Mouse (Mus musculus) lung, embryonic 14.5 days (tissue): Measurements from ENCODE around the gene Dock8. TPM values are rescaled to one million over a fixed set of nuclear protein-coding genes. Genes with fewer than 3 reads are reported as not detected.

ENCODE experiments used
- ATAC-seq: fragments of 200-750 bp; cut with Nextera tagmentation; 2 replicates; pipeline ENCODE4 v1.8.0; 2017; ENCODE audit warnings: mild to moderate bottlenecking, moderate TSS enrichment, moderate library complexity; ENCODE audit not compliant: insufficient read depth
- DNase-seq: peaks from one replicate; pipeline ENCODE4 v3.0.0-alpha.2; 2015
- H3K27ac ChIP-seq: fragments of 300-500 bp; sonication (generic); 2 replicates; pipeline ENCODE4 v1.5.1; 2014; ENCODE audit warnings: low read depth, mild to moderate bottlenecking, moderate library complexity
- H3K27me3 ChIP-seq: fragments of 300-500 bp; sonication (generic); 2 replicates; pipeline ENCODE4 v1.6.1; 2014; ENCODE audit warnings: low read length, control low read depth; ENCODE audit not compliant: insufficient read depth
- H3K36me3 ChIP-seq: fragments of 300-500 bp; sonication (generic); 2 replicates; pipeline ENCODE4 v1.6.1; 2014; ENCODE audit warnings: control low read depth; ENCODE audit not compliant: insufficient read depth
- H3K4me1 ChIP-seq: fragments of 300-500 bp; sonication (generic); 2 replicates; pipeline ENCODE4 v1.6.1; 2014; ENCODE audit warnings: antibody characterized with exemption, control low read depth; ENCODE audit not compliant: insufficient read depth
- H3K4me2 ChIP-seq: fragments of 300-500 bp; sonication (generic); 2 replicates; pipeline ENCODE4 v1.6.1; 2014; ENCODE audit warnings: mild to moderate bottlenecking
- H3K4me3 ChIP-seq: fragments of 300-500 bp; sonication (generic); 2 replicates; pipeline ENCODE4 v1.5.1; 2014; ENCODE audit warnings: low read depth, low read length
- H3K9ac ChIP-seq: fragments of 300-500 bp; sonication (generic); 2 replicates; pipeline ENCODE4 v1.6.1; 2014
- H3K9me3 ChIP-seq: fragments of 300-500 bp; sonication (generic); 2 replicates; pipeline ENCODE4 v1.6.1; 2016; ENCODE audit warnings: low read depth, low read length, control low read depth
- CTCF ChIP-seq: IDR thresholded peaks from 2 replicates; pipeline ENCODE4 v1.5.1; 2016; ENCODE audit warnings: antibody characterized with exemption, low read depth
- WGBS: fragments of 180-500 bp; shearing (Covaris S2); extraction: QIAGEN DNeasy Blood & Tissue Kit; methylation state at CpG from one replicate; pipeline ENCODE4 v1.1.7; 2014; 5-methylcytosine and 5-hydroxymethylcytosine counted together
- polyA plus RNA-seq: library from polyadenylated mRNA; unstranded; fragments of >200 nt; fragmentation: Nextera tagmentation; extraction: Ambion mirVana; gene quantifications from 2 replicates; pipeline ENCODE4 v1.2.1, GENCODE M21; 2014

The Dock8 gene
- polyA plus RNA-seq, 1 experiment from 2014 or later: 4.4 TPM

DNA sequence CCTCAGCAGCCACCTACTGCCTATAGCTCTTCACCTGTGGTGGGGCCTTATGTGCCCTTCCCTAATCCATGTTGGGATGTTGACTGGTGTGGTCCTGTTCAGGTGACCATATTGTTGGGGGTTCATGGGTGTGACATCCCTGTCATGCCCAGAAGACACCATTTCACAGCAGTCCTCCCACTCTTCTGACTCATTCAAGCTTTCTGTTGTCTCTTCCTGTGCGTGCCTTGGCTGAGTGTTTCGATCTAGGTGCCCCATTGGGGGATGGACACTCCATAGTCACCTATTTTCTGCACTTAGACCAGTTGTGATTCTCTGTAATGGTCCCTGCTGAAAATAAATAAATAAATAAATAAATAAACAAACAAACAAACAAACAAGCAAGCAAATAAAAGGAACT is 14.3 kb upstream of the Dock8 start:
- Histone ChIP-seq H3K27ac (no peak overlapping the region), H3K4me2 (no peak overlapping the region)
- WGBS: 98% methylated on average over 2 of the region's 2 CpGs

DNA sequence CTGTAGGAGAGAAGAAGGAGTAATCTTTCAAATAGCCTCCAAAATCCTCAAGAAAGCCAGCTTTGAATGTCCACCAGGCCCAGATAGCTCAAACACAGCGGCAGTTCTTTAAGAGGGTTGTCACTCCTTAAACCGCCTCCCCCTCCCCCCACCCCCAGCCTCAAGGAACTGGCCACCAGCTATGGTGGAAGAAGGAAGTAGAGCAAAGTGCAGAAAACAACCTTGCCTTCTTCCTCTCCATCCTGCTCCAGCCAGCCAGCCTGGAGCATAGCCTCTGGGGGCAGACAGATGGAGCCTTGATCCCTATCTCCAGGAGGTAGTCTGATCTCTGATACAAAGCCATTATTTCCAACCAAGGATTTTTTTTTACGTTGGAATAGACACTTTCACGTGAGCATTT is 12.0 kb upstream of the Dock8 start:
- DNase-seq (no peak), ATAC-seq (no peak)
- Histone ChIP-seq H3K9me3 (no peaks in the 10 kb centered on the region), H3K36me3 (no peaks in the 10 kb centered on the region), H3K27ac (no peak overlapping the region), H3K9ac (no peak overlapping the region), H3K4me1 (no peaks in the 10 kb centered on the region), H3K4me2 (no peak overlapping the region), H3K4me3 (no peak overlapping the region), H3K27me3 (no peaks in the 10 kb centered on the region)
- TF ChIP-seq CTCF: no peak
- 61% methylated on average over 4 of the region's 4 CpGs for WGBS

More for the DNA sequence above, 14.3 kb upstream of the Dock8 start:
- ATAC-seq (no peak), DNase-seq (no peak)
- Histone ChIP-seq H3K27me3 (no peaks in the 10 kb centered on the region), H3K36me3 (no peaks in the 10 kb centered on the region), H3K9ac (no peak overlapping the region), H3K4me1 (no peaks in the 10 kb centered on the region), H3K4me3 (no peak overlapping the region), H3K9me3 (no peaks in the 10 kb centered on the region)
- no peak for TF ChIP-seq CTCF

DNA sequence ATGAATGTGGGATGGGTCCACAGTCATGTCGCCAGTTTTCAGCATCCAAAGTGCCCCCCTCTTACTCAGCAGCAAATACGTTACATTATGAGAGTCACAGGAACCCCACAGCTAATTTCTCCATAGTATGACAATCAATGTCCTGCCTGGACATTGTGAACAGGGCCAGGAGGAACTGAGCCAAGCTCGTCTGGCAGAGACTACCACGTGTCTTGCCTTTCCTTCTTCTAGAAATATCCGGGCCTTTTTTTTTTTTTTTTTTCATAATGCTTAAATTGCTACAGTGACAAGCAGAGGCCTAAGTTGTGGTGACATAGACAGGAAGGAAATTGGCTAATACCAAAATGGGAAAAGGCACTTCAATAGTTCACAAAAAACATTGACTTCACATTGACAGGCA is 10.5 kb upstream of the Dock8 start:
- no peak overlapping the region for H3K27ac ChIP-seq
- 57% methylated on average over 5 of the region's 5 CpGs for WGBS
- H3K9ac ChIP-seq: no peak overlapping the region
- no peak overlapping the region for H3K4me2 ChIP-seq
- H3K9me3 ChIP-seq: no peaks in the 10 kb centered on the region
- H3K27me3 ChIP-seq: no peaks in the 10 kb centered on the region
- H3K4me1 ChIP-seq: no peaks in the 10 kb centered on the region
- peak; percentile 39 for DNase-seq
- no peak overlapping the region for H3K4me3 ChIP-seq
- no peak for ATAC-seq
- TF ChIP-seq CTCF: no peak
- no peaks in the 10 kb centered on the region for H3K36me3 ChIP-seq

DNA sequence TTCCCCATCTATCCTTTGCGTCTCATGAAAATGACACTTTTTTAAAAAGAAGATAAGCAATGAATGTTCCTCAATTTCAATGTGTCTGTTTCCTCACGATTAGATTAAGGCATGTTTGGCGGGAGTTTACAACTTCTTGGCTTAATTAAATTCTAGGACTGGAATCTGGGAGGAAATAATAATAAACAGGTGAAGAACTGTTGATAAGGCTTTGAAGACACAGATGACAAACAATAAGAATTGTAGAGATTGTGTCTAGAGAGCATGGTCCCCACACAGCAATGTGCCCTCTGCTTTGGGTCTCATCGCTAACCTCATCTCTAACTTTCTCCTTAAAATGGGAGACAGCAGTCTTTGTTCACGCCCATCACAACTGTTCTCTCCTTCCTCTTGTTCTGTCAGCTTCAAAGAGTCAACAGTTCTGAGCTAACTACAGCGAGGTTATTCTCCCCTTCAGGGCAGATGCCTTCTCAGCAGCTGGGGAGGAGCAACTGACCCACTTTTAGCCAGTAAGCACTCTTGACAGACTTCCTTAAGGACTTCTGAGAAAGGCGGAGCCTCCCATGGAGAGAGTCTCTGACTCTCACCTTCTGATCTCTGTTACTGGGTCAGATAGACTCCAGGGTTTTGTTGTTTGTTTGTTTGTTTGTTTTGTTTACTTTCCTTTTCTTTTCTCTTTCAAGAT is 9.1 kb upstream of the Dock8 start:
- no peak overlapping the region for H3K27ac ChIP-seq
- H3K4me3 ChIP-seq: no peak overlapping the region
- H3K9ac ChIP-seq: no peak overlapping the region
- DNase-seq (no peak), ATAC-seq (no peak)
- no peaks in the 10 kb centered on the region for H3K9me3 ChIP-seq
- H3K4me2 ChIP-seq: no peak overlapping the region
- no peak for TF ChIP-seq CTCF
- no peaks in the 10 kb centered on the region for H3K36me3 ChIP-seq
- no peaks in the 10 kb centered on the region for H3K4me1 ChIP-seq
- H3K27me3 ChIP-seq: no peaks in the 10 kb centered on the region
- WGBS: 60% methylated on average over 7 of the region's 7 CpGs

DNA sequence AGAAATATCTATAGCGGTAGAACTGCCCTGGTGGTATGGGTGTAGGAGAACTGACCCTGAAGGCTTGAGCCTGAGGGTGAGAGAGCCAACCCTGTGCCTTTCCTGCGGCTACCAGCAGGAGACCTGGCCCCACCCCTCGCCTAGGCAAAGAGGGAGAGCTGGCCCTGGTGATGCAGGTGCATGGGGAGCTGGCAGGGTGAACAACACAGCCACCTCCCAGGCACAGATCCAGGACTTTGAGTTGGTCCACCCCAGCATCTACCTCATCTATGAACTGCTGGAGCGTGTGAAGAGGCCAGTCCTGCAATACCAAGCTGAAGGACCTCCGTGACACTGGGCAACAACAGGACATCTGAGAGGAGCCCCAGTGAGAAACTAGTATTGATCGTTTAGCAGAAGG is 5.8 kb upstream of the Dock8 start:
- Histone ChIP-seq H3K9ac (no peak overlapping the region), H3K4me2 (no peak overlapping the region), H3K4me3 (no peak overlapping the region), H3K9me3 (no peaks in the 10 kb centered on the region), H3K4me1 (no peaks in the 10 kb centered on the region), H3K27ac (no peak overlapping the region), H3K36me3 (no peaks in the 10 kb centered on the region), H3K27me3 (peaks cover 7% of the 10 kb centered on the region; the same call in 1 of the 2 replicates)
- DNase-seq: no peak
- 71% methylated on average over 6 of the region's 6 CpGs for WGBS
- TF ChIP-seq CTCF: peak; percentile 12; the same call in 1 of the 2 replicates
- no peak for ATAC-seq

DNA sequence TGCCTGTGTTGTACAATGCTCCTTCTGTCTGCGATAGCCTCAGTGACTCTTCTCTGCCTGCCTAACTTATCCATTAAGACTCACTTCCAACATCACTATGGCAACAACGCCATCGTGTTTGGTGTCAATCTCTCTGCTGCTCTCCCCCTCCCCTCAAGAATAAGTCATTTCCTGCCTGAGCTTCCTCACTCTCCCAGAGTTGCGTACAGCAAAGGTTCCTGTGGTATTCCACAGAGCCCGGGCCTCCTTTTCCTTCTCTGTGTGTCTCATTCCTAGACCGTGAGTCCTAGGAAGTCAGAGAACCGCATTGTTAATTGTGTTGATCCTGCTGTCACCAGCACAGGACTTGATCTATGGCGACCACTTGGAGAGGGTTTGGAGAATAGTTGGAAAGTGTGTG is 4.4 kb upstream of the Dock8 start:
- Histone ChIP-seq H3K4me1 (no peaks in the 10 kb centered on the region), H3K27me3 (peaks cover 20% of the 10 kb centered on the region), H3K9ac (no peak overlapping the region), H3K36me3 (no peaks in the 10 kb centered on the region), H3K4me2 (peak overlapping the region; percentile 15; the same call in 1 of the 2 replicates), H3K4me3 (no peak overlapping the region), H3K9me3 (no peaks in the 10 kb centered on the region), H3K27ac (no peak overlapping the region)
- ATAC-seq (peak; percentile 43; the same call in 1 of the 2 replicates), DNase-seq (peak; percentile 65)
- 18% methylated on average over 8 of the region's 8 CpGs for WGBS
- no peak for TF ChIP-seq CTCF

DNA sequence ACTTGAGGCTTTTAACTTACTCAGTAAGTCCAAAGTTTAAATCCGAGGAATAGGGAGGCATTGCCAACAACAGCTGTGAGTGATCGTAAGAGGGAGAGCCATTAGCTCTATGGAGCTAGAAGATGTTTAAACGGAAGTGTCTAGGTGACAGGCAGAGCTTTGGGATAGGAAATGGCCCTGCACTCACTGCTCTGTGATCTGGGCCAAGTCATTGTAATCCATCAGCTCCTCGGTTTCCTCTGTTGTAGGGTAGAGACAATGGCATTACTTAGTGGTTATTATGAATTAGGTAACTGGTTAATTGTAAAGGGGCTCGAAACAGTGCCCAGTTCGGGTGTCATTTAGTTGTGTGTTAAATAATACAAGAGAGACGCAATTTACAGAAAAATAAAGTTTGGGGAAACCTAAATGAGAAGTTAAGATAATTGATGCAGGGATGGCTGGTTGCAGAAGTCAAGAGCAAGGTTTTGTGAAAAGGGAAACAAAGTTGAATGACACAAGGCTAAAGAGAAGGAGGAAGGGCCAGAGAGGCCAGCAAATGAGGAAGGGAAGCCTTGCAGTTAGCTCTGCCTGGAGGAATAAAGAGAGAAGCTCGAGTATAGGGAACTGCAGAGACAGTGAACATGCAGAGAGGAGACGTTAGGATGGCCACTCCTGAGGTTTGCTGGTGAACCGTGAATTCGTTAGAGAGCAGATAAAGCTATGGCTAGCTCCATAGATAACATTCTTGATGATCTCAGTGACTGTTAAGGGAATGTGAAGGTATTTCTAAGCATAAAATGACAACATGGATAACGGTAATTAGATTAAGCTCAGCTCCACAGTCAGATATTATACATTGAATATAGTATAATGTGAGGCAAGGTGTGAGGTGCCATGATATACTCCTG is 2.3 kb upstream of the Dock8 start:
- DNase-seq (peak; percentile 33), ATAC-seq (no peak)
- Histone ChIP-seq H3K27me3 (peaks cover 42% of the 10 kb centered on the region), H3K9me3 (no peaks in the 10 kb centered on the region), H3K4me1 (no peaks in the 10 kb centered on the region), H3K9ac (no peak overlapping the region), H3K36me3 (no peaks in the 10 kb centered on the region), H3K4me2 (no peak overlapping the region), H3K27ac (no peak overlapping the region), H3K4me3 (no peak overlapping the region)
- no peak for TF ChIP-seq CTCF
- 53% methylated on average over 12 of the region's 12 CpGs for WGBS
